Mouse (Mus musculus): ENCODE measurements around the gene Ppil1.
"Not testable (repeated sequence)": the region's sequence is repeated elsewhere in the genome, so short reads cannot be mapped to it uniquely, and the experiment has no call there.

Ppil1 gene

DNA sequence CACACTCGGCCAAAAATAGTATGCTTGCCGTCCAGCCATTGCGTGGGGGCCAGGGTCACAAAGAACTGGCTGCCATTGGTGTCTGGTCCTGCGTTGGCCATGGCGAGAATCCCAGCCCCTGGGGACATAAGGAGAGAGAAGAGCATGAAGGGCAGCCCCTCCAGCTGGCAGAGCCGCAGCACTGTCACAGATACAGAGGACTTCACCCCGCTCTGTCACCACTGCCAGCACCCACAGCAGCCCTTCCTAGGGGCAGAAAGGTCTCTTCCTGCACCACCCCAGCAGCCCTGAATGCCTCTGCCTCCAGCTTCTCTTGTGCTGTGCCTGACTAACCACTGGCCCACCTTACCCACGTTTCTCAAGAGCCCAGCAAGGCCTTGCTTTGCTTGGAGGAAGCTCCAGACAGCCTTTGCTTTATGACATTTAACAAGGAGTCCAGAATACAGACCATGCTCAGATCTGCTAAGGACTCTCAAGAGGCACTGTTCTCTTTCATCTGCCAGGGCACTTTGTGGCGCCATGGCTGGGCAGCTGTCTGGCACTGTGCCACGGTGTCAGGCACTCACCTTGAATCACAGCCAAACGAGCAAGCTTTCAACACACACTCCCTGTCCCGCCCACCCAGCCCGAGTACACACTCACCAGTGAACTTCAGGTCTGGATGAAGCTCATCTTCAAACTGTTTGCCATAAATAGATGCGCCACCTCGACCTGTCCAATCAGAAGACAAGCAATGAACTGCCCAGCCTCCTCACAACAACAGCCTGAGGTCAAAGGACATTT lies 12.2 kb downstream of the Ppil1 start:
- DNase-seq (ENCODE audit: extremely low read depth, low read depth), result no peak

DNA sequence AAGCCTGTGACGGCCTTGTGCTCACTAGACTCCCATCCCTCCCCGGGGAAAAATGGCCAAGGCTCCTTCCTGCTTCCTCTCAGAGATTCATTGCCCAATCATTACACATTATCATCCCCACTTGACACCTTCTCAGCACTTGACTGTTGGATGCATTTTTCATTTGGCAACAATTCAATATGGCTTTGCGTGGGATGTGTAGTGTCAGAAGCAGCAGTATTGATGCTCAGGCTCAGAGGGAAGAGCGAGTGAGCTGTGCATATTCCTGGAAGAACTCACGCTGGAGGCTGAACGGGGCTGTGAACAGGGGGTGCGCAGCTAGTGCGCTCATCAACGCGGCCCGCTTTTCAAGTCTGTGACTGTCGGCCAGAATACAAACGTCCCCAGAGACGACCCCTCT lies 13.0 kb downstream of the Ppil1 start:
- DNase-seq (ENCODE audit: extremely low read depth, low read depth), result not testable (repeated sequence)

DNA sequence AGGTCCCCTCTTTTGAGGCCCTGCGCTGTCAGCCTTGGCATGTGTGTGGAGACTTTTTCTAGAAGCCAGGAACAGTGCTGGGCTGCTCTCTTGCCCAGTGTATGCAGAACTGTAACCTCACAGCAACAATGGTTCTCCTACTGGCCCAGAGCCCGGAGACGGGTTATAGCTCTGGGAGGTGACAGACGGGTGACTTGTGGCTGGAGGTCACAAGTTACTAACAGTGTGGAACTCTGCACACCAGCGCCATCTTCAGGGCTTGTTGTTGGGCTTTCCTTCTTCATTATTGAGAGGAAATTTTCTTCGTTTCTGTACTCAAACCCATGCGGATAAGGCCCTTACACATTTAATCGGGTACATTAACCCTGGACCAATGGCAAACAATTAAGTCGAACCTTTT lies 14.5 kb downstream of the Ppil1 start:
- DNase-seq (ENCODE audit: extremely low read depth, low read depth), result no peak

DNA sequence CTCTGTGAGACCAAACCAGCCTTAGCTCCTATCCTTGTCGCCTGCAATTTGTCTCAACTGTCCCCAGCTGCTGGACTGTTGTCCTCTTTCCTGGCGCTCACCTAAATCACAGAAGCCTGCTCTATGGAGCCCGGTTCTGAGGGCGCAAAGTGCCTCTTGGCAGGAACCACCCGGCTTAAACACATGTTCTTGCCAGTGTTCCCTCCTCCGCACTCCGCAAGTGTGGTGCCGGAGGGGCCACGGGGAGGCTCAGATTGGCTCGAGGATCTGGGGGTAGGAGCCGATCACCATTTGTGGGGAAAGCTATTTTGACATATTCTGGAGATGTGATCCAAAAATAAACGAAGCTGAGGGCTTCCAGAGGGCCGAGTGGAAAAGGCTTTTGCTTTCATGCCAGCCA lies 16.1 kb downstream of the Ppil1 start:
- no peak for DNase-seq (ENCODE audit: extremely low read depth, low read depth)

DNA sequence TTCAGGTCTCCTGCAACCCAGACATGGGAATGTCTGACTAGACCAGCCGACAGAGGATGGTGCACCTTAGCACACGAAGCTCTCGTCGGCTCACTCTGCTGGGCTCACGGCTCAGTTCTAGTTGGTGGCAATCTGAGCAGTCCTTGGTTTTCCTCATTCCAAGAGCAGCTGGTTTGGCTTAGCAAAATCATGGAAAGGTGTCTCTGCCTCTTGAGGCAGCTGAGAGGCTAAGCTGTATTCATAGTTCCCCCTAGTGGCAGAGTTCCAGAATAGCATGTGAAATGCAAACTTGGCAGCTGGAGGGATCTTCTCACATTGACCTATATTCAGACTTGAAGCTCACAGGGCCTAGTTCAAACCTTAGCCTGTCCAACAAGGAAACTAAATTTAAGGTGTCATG lies 17.4 kb downstream of the Ppil1 start:
- peak; percentile 69 for DNase-seq (ENCODE audit: extremely low read depth, low read depth)

DNA sequence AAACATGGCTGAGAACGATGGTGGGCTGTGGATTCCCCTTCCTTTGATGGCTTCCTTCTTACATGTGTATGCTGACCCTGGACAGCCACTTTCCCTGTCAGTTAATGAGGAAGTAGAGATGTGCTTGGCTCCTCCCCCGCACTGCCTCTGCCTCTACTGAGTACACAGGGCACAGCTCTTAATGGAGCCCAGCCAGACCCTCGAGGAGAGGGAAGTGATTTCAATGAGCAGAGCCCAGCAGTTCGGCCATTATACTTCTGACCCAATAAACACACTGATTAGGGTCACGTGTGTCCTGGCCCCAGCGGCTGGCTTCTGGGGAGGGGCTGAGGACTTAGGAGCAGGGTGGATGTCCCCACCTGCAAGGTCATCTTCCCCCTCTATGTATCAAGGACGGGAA lies 18.3 kb downstream of the Ppil1 start:
- DNase-seq (ENCODE audit: extremely low read depth, low read depth), result peak; percentile 69

DNA sequence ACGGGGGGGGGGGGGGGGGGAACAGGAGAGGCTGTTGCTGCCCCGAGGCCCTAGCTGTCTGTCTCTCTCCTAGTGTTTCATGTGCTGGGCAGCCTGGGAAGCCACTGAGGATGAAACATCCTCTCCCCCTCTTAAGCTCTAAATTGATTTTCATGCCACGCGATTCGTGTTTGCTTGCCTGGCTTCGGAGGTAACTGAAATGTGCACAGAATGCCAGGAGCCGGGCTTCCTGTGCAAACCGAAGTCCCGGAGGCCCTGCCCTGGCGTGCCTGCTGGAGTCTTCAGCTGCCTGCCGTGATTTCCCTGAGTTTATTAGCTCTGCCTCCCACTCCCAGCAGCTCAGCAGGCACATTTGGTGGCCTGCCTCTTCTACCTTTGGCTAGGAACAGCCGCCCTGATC lies 19.1 kb downstream of the Ppil1 start:
- DNase-seq (ENCODE audit: extremely low read depth, low read depth), result no peak

DNA sequence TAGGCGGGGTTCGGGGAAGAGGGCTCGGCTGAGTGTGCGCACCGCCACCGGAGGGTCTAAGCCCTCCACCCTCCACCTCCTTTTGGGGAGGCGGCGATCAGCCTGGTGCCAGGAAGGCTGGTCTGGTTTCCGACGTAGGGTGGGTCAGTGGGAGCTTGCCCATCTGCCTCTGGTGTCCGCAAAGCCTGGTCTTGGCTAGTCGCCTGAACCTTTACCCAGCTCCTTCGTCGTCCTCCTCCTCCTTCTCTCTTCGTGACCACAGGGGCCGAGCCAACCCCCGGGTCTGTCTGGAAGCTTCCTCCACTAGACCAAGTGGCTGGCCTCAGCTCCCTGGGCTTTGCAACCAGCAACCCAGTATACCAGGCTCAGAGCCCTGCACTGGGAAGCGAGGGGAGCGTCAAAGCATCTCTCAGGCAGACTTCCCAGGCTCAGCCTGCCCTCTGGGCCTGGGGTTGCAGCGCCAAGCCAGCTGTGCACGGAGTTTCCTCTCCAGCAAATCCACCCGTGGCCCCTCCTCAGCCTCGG lies 25.5 kb downstream of the Ppil1 start:
- DNase-seq (ENCODE audit: extremely low read depth, low read depth), result no peak

DNA sequence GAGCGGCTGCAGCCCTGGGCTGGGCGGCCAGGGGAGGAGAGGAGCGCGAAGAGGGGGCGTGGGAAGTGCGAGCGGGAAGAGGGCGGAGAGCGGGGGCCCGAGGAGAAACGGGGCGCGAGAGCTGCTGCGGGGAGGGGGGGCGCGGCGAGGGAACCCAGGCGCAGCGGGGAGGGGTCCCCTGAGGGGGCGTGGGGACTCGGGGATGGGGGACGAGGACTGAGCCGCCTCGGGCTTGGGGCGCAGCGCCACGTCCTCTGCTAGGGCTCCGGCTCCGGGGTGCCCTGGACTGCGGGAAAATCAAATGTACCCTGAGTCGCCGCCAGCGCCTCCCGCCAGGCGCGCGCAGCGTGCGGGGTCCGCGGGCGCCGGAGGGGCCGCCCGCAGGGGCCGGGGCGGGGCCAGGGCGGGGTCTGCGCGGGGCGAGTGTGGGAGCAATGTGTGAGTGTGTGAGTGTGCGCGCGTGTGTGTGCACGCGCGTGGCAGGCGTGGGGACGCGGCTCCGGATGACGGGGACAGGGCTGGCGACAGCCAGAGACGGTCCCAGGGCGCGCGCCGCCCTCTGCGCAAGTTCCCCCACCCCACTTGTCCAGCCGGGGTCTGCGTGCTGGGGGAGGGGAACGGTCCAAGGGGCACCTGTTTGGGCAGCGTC lies 26.1 kb downstream of the Ppil1 start, which contains the start of gene Cpne5:
Cpne5 (minus strand) TSS at position 396 of the 649 bp plus-strand sequence.
- DNase-seq (ENCODE audit: extremely low read depth, low read depth), result no peak

DNA sequence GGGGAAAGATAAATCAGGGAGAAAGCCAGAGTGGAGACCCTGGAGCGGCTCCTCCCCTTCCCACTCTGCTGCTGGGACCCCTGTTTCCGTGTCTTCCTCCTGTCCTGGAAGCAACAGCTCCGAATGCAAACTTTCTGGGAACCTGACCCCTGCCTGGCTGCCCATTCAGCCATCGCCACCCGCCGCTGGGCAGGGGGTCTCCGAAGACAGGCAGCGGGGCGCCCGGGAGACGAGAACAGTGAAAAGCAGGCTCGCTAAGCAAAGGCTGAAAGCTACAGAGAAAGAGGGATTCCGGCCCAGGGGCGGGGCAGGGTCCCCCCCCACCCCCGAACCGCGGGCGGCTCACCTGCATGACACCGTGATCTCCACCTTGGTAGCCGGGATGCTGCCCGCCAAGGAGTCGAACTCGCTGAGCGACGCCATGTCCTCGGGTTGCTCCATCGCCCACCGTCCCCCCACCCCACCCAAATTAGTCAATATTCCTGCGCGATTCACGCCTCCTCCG lies 26.7 kb downstream of the Ppil1 start:
- no peak for DNase-seq (ENCODE audit: extremely low read depth, low read depth)

DNA sequence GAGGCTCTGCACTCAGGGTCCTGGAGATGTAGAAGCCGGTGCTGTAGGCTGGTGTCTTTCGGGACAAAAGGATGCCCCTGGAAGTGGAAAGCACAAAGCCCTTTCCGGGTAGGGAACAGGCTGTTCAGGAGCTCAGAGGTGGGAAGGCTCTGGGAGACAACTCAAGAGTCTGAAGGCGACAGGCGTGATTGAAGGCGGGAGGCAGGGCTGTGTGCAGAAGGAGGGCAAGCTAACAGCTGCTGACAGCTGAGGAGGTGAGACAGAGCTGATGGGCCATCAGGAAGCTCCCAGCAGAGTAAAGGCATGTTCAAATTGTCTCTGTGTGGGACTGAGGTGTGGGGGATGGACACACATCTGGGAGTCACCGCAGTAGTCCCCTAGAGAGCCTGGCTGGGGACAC lies 27.9 kb downstream of the Ppil1 start:
- DNase-seq (ENCODE audit: extremely low read depth, low read depth), result no peak

DNA sequence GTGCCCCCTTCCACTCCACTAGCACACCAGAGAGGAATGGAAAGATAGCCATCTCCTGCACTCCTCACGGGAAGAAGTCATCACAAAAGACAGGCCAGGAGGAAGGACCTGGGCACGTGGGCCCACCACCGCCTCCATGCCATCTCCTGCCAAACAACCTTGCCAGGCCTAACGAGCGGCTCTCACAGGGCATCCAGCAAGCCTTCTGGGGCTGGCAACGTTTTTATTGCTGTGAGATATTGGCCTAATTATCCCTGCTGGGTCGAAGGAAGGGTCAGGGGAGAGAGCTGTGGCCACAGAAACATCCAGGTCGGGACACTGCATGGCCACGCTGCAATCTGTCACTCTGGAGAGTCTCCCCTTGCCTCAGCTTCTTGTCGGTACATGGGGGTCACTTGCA lies 32.9 kb downstream of the Ppil1 start:
- no peak for DNase-seq (ENCODE audit: extremely low read depth, low read depth)

DNA sequence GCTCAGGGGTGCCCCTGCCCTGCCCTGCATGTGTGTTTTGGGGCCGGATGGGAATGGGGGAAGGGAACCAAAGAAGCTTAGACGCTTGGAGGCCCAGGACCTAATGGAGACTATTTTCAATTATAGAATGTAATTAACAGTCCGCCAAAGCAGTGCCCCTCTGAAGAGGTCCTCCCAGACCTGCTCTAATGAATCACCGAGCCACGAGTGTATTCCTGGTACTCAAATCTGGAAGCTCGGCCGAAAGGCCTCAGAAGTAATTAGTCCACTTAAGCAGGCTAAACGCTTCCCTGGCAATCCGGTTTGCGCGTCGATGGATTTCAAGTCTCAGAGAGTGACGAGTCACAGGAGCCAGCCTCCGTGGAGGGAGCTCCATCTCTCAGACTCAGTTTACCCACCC lies 43.4 kb downstream of the Ppil1 start:
- DNase-seq (ENCODE audit: extremely low read depth, low read depth), result no peak

DNA sequence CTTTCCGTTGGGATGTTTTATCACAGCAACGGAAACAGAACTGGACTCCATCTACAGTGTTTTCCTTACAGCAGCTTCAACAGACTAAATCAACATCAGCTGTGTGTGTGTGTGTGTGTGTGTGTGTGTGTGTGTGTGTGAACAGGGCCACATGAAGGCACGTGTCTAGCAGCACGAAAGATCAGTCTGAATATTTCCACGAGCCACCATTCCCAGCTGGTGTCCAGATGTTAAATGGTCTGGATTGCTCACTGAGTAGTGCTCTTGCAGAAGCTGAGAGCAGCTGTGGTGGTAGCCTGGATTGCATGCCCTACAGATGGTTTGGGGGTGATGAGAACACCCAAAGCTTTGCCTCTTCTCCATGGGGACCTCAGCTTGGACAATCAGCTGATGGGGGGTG lies 46.0 kb downstream of the Ppil1 start:
- DNase-seq (ENCODE audit: extremely low read depth, low read depth), result no peak

DNA sequence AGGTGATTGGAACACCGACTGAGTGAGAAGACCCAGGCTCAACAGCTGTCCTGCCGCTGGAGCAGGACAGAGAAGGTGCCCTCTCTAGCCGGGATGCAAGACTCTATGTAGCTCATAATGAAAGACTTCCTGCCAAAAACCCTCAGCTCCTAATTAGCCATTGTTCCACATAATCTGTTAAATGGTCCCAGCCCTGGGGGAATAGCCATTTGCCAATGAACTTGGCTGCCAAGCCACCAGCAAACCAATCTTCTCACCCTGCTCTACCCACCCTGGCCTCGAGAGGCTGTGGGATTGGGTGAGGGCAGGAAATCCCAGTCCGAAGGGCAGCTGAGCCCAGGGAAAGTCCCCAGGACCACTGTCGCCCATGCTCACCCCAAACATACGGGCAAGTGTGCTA lies 47.9 kb downstream of the Ppil1 start:
- no peak for DNase-seq (ENCODE audit: extremely low read depth, low read depth)

DNA sequence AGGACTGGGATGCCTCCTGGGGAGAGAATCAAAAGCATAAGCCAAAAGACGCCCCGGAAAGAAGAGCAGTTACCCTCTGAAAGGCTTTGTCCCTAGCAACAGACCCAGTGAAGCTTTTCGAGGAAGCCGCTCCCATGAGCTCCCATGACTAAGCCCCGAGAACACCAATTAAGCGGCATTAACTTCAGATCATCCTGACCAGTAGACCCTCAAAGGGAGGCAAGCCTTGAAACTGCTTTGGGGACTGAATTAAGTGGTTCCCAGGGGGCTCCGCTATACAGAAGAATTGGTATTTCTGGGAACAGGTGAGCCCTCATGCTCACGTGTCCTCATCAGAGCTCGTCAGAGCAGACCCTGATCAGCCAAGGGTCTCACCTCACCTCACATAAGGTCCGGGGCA lies 49.3 kb downstream of the Ppil1 start:
- DNase-seq (ENCODE audit: extremely low read depth, low read depth), result no peak

DNA sequence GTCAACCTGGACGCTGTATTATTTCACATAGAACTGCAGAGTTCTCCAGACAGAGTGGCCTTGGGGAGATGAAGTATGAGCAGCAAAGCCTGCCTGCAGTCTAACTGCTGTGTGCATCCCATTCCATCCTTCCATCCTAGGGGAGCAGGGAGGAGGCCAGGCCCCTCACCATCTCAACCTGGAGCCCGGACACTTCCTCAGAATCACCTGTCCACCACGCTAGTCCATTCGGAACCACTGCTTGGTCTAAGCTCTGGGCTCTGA lies 49.9 kb downstream of the Ppil1 start:
- DNase-seq (ENCODE audit: extremely low read depth, low read depth), result no peak

DNA sequence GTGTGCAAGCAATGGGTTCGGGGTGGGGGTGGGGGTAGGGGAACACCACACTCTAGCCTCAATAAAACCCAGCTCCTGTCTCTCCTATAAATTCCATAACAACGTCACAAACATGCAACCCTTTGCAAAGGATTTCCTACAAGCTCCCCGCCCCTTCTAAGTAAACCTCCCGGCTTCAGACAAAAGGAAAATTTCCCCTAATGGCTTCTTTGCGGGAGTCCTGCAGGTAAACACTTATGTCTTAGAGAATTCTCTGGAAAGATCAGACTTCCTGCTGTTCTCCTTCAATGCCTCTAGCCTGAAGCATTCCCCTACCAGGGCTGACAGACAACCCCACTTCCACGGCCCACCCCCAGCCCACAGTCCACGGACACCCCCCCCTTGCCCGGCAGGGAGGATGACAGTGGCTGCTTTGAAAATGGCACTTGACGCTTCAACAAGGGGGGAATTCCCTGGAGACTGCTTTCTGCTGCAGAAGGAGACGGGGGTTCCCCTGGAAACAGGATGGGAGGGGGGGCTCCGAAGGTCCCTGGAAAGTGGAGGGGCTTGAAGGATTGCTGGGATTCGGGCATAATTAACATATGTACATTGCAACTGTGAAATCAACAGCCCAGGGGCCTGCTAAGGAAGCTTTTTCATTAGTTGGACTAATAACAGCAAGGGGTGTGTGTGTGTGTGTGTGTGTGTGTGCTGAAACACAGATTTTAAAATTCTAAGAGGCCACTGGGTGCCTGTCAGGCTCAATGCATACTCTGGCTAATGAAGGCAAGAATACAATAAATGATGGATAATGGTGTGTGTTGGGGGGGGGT lies 50.4 kb downstream of the Ppil1 start:
- DNase-seq (ENCODE audit: extremely low read depth, low read depth), result no peak

DNA sequence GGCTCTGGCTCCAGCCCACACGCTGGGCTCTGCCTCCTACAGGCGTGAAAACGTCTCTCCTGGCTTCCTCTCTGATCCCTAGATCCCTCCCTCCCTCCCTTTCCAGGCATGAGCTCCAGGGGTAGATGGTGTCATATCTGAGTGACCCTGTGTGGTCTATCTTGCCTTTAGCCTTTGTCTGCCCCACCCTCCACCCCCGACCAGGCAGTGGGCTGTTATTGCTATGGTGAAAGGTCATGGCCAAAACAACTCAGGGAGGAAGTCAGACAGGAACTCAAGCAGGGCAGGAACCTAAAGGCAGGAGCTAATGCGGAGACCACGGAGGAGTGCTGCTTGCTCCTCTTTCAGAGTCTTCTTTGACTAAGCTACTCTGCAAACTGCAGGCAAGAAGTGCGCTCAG lies 52.1 kb downstream of the Ppil1 start:
- DNase-seq (ENCODE audit: extremely low read depth, low read depth), result no peak

DNA sequence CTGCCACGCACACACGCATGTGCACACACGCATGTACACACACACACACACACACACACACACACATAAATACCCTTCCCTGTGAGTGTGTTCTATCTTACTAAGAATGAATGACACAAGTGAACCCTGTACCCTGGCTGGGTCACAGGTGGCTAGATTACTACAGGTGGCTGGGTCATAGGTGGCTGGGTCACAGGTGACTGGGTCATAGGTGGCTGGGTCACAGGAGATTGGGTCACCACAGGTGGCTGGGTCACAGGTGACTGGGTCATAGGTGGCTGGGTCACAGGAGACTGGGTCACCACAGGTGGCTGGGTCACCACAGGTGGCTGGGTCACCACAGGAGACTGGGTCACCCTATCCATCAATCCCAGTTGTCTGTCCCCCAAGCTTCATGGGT lies 53.9 kb downstream of the Ppil1 start:
- DNase-seq (ENCODE audit: extremely low read depth, low read depth), result no peak

DNA sequence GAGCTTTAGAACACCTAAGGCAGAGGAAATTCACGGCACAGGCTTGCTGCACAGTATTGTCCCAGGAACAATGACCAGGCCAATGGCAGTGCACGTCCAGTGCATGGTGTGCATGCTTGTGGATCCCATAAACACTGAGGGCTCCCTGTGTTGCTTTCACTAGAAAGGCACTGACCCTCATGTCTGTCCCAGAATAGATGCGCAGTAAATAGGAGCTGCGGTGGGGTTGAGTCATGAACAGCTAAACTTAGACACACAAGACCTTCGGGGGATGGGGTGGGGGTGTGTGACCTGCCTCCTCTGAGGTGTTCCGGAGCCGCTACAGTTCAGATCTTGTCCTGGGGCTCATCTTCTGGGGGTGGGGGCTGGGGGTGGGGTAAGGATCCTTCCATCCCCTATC lies 57.9 kb downstream of the Ppil1 start:
- no peak for DNase-seq (ENCODE audit: extremely low read depth, low read depth)

DNA sequence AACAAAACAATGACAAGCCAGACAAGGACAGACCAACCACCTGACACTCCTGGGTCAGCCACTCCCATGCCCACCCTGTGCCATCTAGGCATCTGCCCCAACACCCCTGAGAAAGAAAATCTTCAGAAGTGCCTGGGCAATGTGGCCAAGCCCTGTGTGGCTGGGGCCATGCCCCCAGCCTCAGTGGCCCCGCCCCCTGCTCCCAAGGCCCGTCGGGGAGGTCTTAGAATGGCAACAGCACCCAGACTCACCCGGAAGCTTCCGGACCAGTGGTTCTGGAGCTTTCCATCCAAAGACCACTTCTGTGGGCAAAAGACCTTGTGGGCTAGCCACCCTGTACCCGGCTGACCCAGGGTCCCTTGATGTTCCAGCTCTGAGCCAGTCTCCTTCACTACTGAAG lies 61.4 kb downstream of the Ppil1 start:
- no peak for DNase-seq (ENCODE audit: extremely low read depth, low read depth)

Measured in MEL-GATA-1-ER (cell line).